Mouse (Mus musculus): ENCODE data around the gene Sh3bp2. TPM values are rescaled to one million over a fixed set of nuclear protein-coding genes. Genes with fewer than 3 reads are reported as not detected.

Gene Sh3bp2
- total and polyA plus RNA-seq, 3 experiments: 7.9 to 12.0 TPM; not detected in 1

GRCm38 (mm10) chr5:34485731-34486130, 39.9 kb upstream of the Sh3bp2 start:
- Histone ChIP-seq H3K9ac (ENCODE audit: control insufficient read depth, low read depth, low read length, poor library complexity, severe bottlenecking) (no peak overlapping the region), H3K27ac (ENCODE audit: control insufficient read depth, low read depth, low read length) (no peak overlapping the region), H3K9me3 (replicated peaks; ENCODE audit: insufficient read depth, low read length) (no peaks in the 10 kb centered on the region), H3K4me1 (ENCODE audit: control insufficient read depth in 1 of 2, insufficient read depth in 2 of 2, low read length in 2 of 2) (peaks cover 0 to 5% of the 10 kb centered on the region in 2 experiments; a peak in 1 of 4 replicates), H3K36me3 (ENCODE audit: control insufficient read depth in 1 of 2, insufficient read depth in 2 of 2, low read length in 2 of 2) (no peaks in the 10 kb centered on the region), H3K4me3 (ENCODE audit: control insufficient read depth in 1 of 2, insufficient read depth in 1 of 2, low read depth in 2 of 2, low read length in 2 of 2) (no peak overlapping the region), H3K79me2 (ENCODE audit: control insufficient read depth, insufficient read depth, low read length, poor library complexity) (no peaks in the 10 kb centered on the region), H3K27me3 (ENCODE audit: control insufficient read depth in 1 of 2, insufficient read depth in 2 of 2, low read length in 2 of 2) (no peaks in the 10 kb centered on the region)
- no peak for DNase-seq (ENCODE audit: low read depth, low spot score)
- TF ChIP-seq SMC3 (IDR thresholded peaks at IDR 0.05; ENCODE audit: low read depth, low read length): no peak
- no peak for TF ChIP-seq ETS1 (IDR thresholded peaks at IDR 0.05; ENCODE audit: low read depth, low read length)
- no peak for TF ChIP-seq MEF2A (IDR thresholded peaks at IDR 0.05; ENCODE audit: extremely low read depth, insufficient replicate concordance, low read depth, low read length, poor library complexity, severe bottlenecking)
- no peak for TF ChIP-seq JUND (IDR thresholded peaks at IDR 0.05; ENCODE audit: low read depth, low read length)
- no peak for TF ChIP-seq SIN3A (IDR thresholded peaks at IDR 0.05; ENCODE audit: low read length)
- TF ChIP-seq GATA1 (IDR thresholded peaks at IDR 0.05; ENCODE audit: low read depth, low read length): no peak
- TF ChIP-seq CHD1 (IDR thresholded peaks at IDR 0.05; ENCODE audit: low read depth, low read length): no peak
- no peak for TF ChIP-seq KAT2A (conservative IDR thresholded peaks at IDR 0.05; ENCODE audit: low read depth, low read length)

DNA sequence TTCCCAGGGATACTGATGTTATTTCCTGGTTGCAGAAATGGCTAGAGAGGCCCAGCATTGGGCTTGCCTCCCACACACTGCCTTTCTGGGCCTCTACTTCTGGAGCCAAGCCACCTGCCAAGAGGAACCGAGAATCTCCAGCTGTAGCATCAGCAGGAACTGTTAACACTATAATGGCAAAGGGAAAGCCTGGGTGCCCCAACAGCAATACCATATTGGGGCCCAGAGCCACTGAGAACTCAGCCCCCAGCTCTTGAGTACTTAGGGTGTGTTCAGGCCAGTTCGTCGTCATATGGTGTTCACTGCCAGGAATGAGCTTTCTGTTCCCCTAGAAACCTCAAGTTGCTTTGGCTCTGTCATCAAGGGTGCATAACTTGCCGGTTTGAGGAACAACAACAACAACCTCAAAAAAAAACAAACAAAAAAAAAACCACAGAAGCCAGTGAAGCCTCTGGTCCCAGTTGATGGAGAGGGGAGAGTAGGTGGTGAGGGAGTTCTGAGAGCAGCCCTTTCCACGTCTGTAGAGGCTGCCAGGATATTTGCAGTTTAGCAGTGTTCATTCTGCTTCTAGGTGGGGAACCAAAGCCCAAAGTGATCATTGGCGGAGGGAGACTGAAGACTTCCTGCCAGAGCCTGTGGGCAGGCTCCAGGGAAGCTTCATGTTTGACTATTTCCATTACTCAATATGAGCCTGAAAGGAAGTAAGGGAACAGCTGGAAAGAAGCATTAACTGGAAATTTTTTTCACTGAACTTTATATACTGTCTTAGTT, 38.1 kb upstream of the Sh3bp2 start:
- Histone ChIP-seq H3K27me3 (ENCODE audit: control insufficient read depth in 1 of 2, insufficient read depth in 2 of 2, low read length in 2 of 2) (no peaks in the 10 kb centered on the region), H3K36me3 (ENCODE audit: control insufficient read depth in 1 of 2, insufficient read depth in 2 of 2, low read length in 2 of 2) (no peaks in the 10 kb centered on the region), H3K79me2 (ENCODE audit: control insufficient read depth, insufficient read depth, low read length, poor library complexity) (no peaks in the 10 kb centered on the region), H3K4me1 (ENCODE audit: control insufficient read depth in 1 of 2, insufficient read depth in 2 of 2, low read length in 2 of 2) (peaks cover 0 to 5% of the 10 kb centered on the region in 2 experiments; a peak in 1 of 4 replicates), H3K9ac (ENCODE audit: control insufficient read depth, low read depth, low read length, poor library complexity, severe bottlenecking) (no peak overlapping the region), H3K9me3 (replicated peaks; ENCODE audit: insufficient read depth, low read length) (no peaks in the 10 kb centered on the region), H3K4me3 (ENCODE audit: control insufficient read depth in 1 of 2, insufficient read depth in 1 of 2, low read depth in 2 of 2, low read length in 2 of 2) (no peak overlapping the region), H3K27ac (ENCODE audit: control insufficient read depth, low read depth, low read length) (no peak overlapping the region)
- DNase-seq (ENCODE audit: low read depth, low spot score): no peak
- TF ChIP-seq ETS1 (IDR thresholded peaks at IDR 0.05; ENCODE audit: low read depth, low read length) (no peak), MAFK (IDR thresholded peaks at IDR 0.05; ENCODE audit: borderline replicate concordance, low read depth, low read length) (no peak), ZNF384 (IDR thresholded peaks at IDR 0.05; ENCODE audit: low read depth, low read length) (no peak), UBTF (IDR thresholded peaks at IDR 0.05; ENCODE audit: borderline replicate concordance, insufficient read depth, low read depth, low read length) (no peak), GABPA (IDR thresholded peaks at IDR 0.05; ENCODE audit: low read depth, low read length) (no peak), EP300 (IDR thresholded peaks at IDR 0.05; ENCODE audit: low read depth in 1 of 2, low read length in 2 of 2) (no peak), NRF1 (IDR thresholded peaks at IDR 0.05; ENCODE audit: insufficient read depth, low read depth, low read length, poor library complexity, severe bottlenecking) (no peak), MYC (IDR thresholded peaks at IDR 0.05; ENCODE audit: low read depth, low read length) (no peak), MYB (IDR thresholded peaks at IDR 0.05; ENCODE audit: low read depth, low read length) (no peak), MAX (IDR thresholded peaks at IDR 0.05; ENCODE audit: low read length) (no peak), RCOR1 (IDR thresholded peaks at IDR 0.05; ENCODE audit: low read depth, low read length) (no peak), POLR2AphosphoS2 (IDR thresholded peaks at IDR 0.05; ENCODE audit: low read length) (no peak; the same call in 1 of the 2 replicates), CTCF (IDR thresholded peaks at IDR 0.05 in 2 of 3, conservative IDR thresholded peaks at IDR 0.05 in 1 of 3; ENCODE audit: control insufficient read depth in 1 of 3, insufficient read depth in 1 of 3, low read depth in 2 of 3, low read length in 3 of 3, poor library complexity in 1 of 3, severe bottlenecking in 1 of 3) (no peak), SIN3A (IDR thresholded peaks at IDR 0.05; ENCODE audit: low read length) (no peak), TCF12 (IDR thresholded peaks at IDR 0.05; ENCODE audit: low read depth, low read length) (no peak)

Measured in MEL (cell line).